Mouse (Mus musculus) embryo, embryonic 11.5 days (tissue): ENCODE measurements around the gene Tifa.

Experiments
- DNase-seq: peaks from one replicate; pipeline ENCODE4 v3.0.0-alpha.2; 2012; ENCODE audit warnings: low read depth, low spot score

Gene Tifa

DNA sequence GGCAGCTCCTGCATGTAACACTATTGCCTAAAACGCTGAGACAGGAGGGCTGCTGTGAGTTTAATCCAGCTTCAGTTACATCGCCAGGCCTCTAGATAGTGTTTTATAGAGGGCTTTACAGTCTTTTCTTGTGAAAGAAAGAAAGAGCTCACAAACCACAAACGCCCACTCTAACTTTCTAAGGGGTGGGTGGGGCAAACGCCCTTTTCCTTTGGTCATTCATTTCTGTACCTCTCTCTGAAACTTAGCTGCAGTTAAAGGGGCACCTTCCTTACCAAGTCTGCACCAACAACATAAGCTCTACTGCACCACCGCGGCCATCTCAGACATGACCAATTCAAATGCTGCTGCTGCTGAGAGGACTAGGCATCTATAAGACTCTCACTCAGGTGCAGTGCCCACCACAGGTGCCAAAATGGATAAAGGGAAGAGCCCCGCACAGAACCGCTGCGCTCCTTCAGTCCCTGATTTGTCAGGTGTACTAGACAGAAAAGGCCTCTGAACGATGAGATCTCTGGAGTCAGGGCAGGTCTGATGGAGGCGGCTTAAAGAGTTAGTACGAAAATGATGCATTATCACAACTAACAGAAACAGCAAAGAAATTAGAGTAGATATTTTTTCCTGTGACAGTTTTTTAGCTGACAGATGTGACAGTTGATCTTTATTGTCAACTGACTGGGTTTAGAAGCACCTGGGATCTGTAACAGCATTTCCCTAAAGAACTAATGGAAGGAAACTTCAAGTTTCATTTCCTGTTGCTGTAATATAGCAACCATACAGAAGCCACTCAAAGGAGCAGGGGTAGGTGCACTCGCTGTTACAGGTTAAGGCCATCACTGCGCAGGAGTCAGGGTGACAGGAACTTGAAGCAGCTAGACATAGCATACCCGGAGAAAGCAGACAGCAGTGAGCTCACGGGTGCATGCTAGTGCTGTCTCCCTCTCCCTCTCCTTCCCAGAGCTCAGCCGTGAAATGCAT is 34.6 kb downstream of the Tifa start:
- no peak for DNase-seq

GRCm38 (mm10) chr3:127826503-127826902 is 36.9 kb downstream of the Tifa start:
- no peak for DNase-seq

DNA sequence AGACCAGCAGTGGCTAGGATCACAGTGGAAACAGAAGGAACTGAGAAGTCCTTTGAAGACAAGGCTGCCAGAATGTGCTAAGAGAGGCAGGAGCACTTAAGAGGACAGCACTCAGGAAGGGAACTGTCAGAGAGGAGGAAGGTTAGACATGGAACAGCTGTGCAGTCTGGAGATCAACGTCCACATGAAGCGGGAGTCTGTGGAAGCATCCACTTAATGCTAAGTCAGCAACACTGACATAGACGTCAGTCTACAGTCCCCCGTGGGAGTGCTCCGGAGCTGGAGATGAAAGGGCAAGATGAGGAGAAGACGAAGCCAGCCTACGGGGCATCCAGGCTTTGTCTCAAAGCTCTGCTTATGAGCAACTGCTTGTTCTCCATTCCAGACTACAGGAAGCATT is 37.5 kb downstream of the Tifa start:
- peak; percentile 14 for DNase-seq

GRCm38 (mm10) chr3:127830183-127830582 is 40.6 kb downstream of the Tifa start:
- no peak for DNase-seq

- DNase-seq: no peak
These were observed 41.5 kb downstream of the Tifa start for GRCm38 (mm10) chr3:127831079-127831478.

GRCm38 (mm10) chr3:127834040-127834439 is 44.4 kb downstream of the Tifa start:
- no peak for DNase-seq

DNA sequence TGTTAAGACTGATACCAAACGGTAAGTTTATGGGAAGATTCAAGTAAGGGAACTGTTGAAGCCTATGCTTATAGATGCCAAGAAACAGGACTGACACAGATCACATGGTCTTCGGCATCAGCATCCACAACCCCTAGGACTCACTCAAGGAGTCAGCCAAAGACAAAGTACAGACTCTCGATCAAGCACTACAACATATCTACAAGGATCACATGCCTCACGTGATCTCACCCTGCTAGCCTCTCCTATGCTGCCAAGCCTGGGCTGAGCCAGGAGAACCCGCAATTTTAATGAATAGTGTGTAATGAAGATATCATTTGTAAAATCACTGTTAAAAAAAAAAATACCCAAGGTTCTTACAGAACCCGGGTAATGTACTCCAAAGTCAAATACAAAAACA is 46.0 kb downstream of the Tifa start:
- DNase-seq: no peak

GRCm38 (mm10) chr3:127836798-127837153 is 47.2 kb downstream of the Tifa start:
- DNase-seq: no peak

DNA sequence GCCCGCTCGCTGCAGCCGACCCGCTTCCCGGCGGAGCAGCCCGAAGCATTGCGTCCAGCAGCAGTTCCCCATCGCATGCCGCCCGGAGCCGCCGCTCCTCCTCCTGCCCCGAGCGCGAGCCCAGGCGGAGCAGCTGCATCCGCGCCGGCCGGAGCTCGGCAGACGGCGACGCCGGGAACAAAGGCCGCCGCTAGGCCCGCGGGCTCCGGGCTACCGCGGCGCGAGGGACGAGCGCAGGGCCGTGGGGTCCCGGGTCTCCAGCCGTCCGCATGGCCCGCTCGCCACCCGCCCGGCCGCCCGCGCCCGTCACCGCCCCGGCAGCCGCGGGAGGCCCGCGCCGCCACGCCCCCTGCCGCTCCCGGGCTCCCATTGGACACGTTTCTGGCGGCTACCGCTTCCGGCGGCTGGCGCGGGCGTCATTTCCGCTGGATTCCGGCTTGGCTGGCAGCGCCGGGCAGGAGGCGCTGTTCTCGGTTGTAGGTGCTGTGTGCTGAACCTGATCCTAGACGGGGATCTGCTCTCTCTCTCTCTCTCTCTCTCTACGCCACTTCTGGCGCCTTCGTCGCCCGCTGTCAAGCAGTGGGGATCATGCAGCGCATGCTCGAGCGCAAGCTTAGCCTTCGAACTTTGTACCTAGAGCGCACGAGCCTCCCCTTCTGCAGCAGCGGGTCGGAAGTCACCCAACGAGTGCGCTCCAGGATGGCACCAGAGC is 47.7 kb downstream of the Tifa start, which contains the start of gene Ap1ar:
Ap1ar (minus strand) TSS at position 370 of the 712 bp plus-strand sequence.
- DNase-seq: peak; percentile 89

DNA sequence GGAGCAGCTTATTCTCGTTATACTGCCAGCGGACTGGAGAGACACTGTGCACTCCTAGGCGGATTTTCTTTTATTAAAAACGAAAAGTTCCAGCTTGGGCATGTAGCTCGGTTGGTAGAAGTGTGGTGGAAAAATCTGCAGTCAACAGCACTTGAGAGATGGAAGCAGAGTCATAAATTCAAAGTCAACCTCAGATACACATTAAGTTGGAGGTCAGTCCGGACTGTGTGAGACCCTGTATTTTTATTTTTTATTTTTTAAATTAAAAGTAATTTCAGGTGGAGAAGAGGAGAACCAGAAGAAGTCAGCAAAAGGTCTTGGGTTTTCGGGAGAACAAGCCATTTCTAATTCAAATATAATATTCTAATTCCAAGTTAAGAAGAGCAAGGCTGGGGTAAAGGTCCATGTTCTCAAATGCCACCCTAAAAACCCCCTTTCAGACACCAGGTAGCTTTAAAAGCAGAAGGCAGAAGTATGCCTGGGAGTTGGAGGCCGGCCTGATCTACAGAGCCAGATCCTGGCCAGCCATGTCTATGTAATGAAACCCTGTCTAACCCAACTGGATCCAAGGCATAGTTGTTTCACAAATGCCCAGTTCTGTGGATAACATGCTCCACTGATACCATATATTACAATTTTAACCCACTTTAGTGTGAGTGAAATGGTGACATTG is 48.5 kb downstream of the Tifa start:
- no peak for DNase-seq

DNA sequence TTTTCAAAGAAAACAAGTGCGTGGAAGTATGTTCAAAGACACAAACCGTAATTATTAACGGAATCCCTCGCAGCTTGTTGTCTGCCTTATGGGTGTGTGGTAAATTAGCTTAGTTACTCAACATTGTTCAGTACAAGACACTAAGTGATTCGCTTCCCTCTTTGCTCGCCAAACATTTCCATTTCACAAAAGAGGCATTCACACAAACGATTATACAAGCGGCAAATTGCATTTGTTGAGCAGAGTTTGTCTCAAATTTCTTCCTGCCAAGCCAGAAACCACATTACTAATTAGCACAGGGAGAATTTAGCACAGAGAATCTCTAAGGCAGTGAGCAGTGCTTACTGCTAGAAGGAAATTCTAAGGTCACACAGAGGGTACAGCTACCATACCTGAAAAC is 52.3 kb downstream of the Tifa start:
- DNase-seq: no peak

DNA sequence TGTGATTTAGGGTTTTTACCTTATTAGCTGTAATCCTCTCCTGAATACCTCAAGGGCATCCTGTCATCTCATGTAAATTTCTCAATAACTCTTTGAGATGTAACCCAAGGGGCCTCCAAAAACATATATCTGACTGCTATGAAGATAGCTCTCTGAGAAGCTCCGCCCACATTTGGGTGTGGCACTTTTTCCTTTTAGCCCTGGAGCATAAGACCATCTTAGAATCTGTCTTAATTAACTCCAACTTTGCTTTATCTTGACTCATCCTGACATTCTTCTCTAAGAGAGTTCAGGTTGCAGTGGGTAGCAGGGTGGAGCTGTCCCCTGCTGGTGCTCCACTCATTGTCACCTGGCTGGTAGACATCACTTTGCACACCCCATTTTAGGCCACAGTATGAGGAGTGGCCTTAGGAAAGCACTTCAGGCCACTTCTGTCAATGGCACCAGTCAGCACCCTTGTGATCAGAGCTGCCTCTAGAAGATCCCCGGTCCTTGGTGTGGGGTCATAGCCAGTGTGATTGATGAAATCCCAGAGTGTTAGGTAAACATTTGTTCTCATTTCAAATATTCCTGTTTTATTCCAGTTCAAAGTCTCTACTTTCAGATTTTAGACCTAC is 53.8 kb downstream of the Tifa start:
- DNase-seq: no peak

- no peak for DNase-seq
These were observed 54.3 kb downstream of the Tifa start for GRCm38 (mm10) chr3:127843941-127844327.

GRCm38 (mm10) chr3:127848088-127848808 is 58.6 kb downstream of the Tifa start:
- no peak for DNase-seq

- DNase-seq: no peak
These were observed 60.3 kb downstream of the Tifa start for GRCm38 (mm10) chr3:127849922-127850321.

DNA sequence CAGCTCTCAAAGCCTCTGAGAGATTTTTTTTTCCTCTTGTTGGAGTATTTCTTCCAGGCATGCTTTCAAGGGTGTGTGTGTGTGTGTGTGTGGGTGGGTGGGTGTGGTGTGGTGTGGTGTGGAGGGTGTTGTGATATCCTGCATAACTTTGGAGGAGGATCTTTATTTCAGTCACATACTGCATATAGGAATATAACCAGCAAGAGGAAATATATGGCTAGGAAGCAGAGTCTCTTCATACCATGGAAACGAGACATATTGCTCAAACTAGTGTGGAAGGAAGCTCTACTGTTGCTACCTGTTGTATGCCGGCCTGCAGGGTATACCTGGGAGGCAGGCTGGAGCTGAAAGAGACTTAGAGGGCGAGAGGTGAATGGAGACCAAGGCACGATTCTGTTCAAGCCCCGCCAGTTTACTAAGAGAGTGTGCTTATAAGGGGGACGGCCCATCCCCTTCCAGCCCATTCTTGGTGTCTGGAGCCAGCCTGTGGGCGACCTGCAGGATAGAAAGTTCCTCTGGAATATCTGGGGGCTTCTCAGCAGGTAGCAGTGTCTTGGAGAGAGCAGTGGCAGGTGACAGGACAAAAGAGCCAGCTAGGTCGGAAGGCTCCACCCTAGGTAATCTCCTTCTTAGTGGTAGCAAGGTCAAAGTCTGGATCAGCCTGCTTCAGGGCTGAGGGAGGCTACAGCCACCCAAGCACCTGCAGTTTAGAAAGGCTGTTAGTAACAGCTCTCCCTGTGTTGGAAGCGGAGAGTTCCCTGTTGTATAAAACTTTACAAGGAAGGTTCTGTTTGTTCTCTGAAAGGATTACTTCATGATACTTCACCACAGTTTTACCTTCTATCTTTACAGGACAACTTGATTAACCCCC is 61.4 kb downstream of the Tifa start:
- DNase-seq: no peak

GRCm38 (mm10) chr3:127852722-127853121 is 63.1 kb downstream of the Tifa start:
- no peak for DNase-seq

- DNase-seq: peak; percentile 52
These were observed 64.0 kb downstream of the Tifa start for GRCm38 (mm10) chr3:127853431-127854206.

DNA sequence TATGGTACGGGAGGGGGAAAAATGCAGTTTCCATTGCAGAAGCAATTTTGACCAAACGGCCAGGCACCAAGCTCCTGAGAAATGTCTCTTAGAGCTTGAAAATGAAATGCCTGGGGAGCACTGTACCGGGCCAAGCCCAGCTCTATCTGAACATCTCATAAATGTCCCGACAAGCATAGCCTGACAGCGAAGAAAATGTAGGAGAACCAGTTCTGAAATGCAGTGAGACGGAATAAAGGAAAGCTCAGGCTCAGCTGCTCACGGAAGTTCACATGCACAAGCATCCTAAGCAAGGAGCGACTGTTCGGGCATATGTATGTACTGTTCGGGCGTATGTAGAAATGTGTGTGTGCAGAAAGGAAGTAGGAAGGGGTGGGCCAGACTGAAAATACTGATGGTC is 71.7 kb downstream of the Tifa start:
- no peak for DNase-seq
